Comparison of ENCODE assay signal across 1 mouse cellular context in genomic region chr7:19342481-19343027, GRCm38 (mm10).
TF ChIP-seq lines count a peak whose summit lies in the region.

No protein-coding gene starts in this region.

TF ChIP-seq in myocyte, 11 proteins besides CTCF, POLR2A, EP300 and RAD21 (continued from another document):
- TF ChIP-seq E2F4 (IDR thresholded peaks at IDR 0.05; ENCODE audit: insufficient read depth), result no peak
- TF ChIP-seq MAX (IDR thresholded peaks at IDR 0.05; ENCODE audit: low read depth), result no peak
- no peak for TF ChIP-seq CEBPB (IDR thresholded peaks at IDR 0.05; ENCODE audit: insufficient read depth, poor library complexity, severe bottlenecking)
- TF ChIP-seq TCF12 (IDR thresholded peaks at IDR 0.05; ENCODE audit: insufficient read depth, poor library complexity, severe bottlenecking), result no peak
- no peak for TF ChIP-seq USF1 (IDR thresholded peaks at IDR 0.05; ENCODE audit: low read depth)
